Mouse (Mus musculus): ENCODE measurements around the gene Hyal2.

DNA sequence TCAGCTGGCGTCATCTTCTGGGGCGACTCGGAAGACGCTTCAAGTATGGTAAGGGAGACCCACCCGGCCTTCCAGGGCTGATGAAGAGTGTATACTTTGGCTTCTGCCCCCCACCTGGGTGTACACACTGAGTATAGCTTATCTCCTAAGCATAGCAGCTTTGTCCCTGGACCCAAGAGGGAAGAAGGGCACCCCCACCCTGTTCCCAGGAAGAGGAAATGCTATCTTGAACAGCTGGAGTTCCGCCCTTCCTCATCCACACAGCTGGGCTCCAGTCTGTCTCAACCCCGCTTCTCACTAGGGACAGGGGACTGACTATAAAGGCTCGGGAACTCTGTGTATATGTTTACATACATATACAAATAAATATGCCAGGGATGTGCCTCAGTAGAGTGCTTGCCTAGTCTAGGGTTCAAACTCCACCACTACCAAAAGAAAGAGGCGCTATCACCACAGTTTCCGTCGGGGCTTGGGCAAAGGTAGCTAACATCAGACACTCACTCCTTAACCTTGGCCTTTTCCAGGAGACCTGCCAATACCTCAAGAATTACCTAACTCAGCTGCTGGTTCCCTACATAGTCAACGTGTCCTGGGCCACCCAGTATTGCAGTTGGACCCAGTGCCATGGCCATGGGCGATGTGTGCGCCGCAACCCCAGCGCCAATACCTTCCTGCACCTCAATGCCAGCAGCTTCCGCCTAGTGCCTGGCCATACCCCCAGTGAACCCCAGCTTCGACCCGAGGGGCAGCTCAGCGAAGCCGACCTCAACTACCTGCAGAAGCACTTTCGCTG lies 4.0 kb downstream of the Hyal2 start:
- TF ChIP-seq CTCF (IDR thresholded peaks at IDR 0.05; ENCODE audit: extremely low read depth, insufficient read length, insufficient replicate concordance, low read depth, low read length) (no peak), POLR2A (IDR thresholded peaks at IDR 0.05; ENCODE audit: low read depth, low read length) (0 out of 2 replicates have a peak, but pooled peaks have one; percentile 6)
